Mouse (Mus musculus) intestine, embryonic 15.5 days (tissue): ENCODE measurements around the gene Gm15517. TPM values are rescaled to one million over a fixed set of nuclear protein-coding genes. Genes with fewer than 3 reads are reported as not detected.

Experiments used
- ATAC-seq: fragments of 200-750 bp; cut with Nextera tagmentation; 2 replicates; pipeline ENCODE4 v1.8.0; 2017; ENCODE audit warnings: moderate TSS enrichment, moderate library complexity
- H3K27ac ChIP-seq: fragments of 300-500 bp; sonication (generic); 2 replicates; pipeline ENCODE4 v1.5.1; 2015; ENCODE audit warnings: mild to moderate bottlenecking, inconsistent platforms
- H3K27me3 ChIP-seq: fragments of 300-500 bp; sonication (generic); replicated peaks from 2 replicates; pipeline ENCODE4 v1.6.1; 2015; ENCODE audit warnings: inconsistent platforms
- H3K36me3 ChIP-seq: fragments of 300-500 bp; sonication (generic); 2 replicates; pipeline ENCODE4 v1.6.1; 2015; ENCODE audit warnings: inconsistent platforms
- H3K4me1 ChIP-seq: fragments of 300-500 bp; sonication (generic); replicated peaks from 2 replicates; pipeline ENCODE4 v1.6.1; 2015; ENCODE audit warnings: inconsistent platforms
- H3K4me2 ChIP-seq: fragments of 300-500 bp; sonication (generic); replicated peaks from 2 replicates; pipeline ENCODE4 v1.6.1; 2015; ENCODE audit warnings: mild to moderate bottlenecking, inconsistent platforms
- H3K4me3 ChIP-seq: fragments of 300-500 bp; sonication (generic); replicated peaks from 2 replicates; pipeline ENCODE4 v1.5.1; 2015; ENCODE audit warnings: inconsistent platforms
- H3K9ac ChIP-seq: fragments of 300-500 bp; sonication (generic); 2 replicates; pipeline ENCODE4 v1.6.1; 2015; ENCODE audit warnings: inconsistent platforms
- H3K9me3 ChIP-seq: fragments of 300-500 bp; sonication (generic); 2 replicates; pipeline ENCODE4 v1.6.1; 2016; ENCODE audit warnings: inconsistent platforms
- WGBS: fragments of 180-500 bp; shearing (Covaris S2); methylation state at CpG from one replicate; pipeline ENCODE4 v1.1.7; 2015; 5-methylcytosine and 5-hydroxymethylcytosine counted together
- polyA plus RNA-seq: library from polyadenylated mRNA; unstranded; fragments of >200 nt; fragmentation: Nextera tagmentation; extraction: Ambion mirVana; gene quantifications from 2 replicates; pipeline ENCODE4 v1.2.1, GENCODE M21; 2015

Gene Gm15517
- polyA plus RNA-seq, 1 experiment from 2014 or later = not detected

- Histone ChIP-seq H3K4me2 (peak overlapping the region; percentile 79), H3K4me1 (peaks cover 16% of the 10 kb centered on the region; the same call in 1 of the 2 replicates), H3K36me3 (no peaks in the 10 kb centered on the region), H3K27me3 (peaks cover 8% of the 10 kb centered on the region; the same call in 1 of the 2 replicates), H3K4me3 (peak overlapping the region; percentile 68), H3K9ac (peak overlapping the region; percentile 87), H3K27ac (peak overlapping the region; percentile 95), H3K9me3 (no peaks in the 10 kb centered on the region)
- ATAC-seq = peak; percentile 24
- WGBS = under 1% methylated on average over 25 of the region's 25 CpGs
These were observed 43.2 kb downstream of the Gm15517 start for GRCm38 (mm10) chr7:44304463-44304774.

DNA sequence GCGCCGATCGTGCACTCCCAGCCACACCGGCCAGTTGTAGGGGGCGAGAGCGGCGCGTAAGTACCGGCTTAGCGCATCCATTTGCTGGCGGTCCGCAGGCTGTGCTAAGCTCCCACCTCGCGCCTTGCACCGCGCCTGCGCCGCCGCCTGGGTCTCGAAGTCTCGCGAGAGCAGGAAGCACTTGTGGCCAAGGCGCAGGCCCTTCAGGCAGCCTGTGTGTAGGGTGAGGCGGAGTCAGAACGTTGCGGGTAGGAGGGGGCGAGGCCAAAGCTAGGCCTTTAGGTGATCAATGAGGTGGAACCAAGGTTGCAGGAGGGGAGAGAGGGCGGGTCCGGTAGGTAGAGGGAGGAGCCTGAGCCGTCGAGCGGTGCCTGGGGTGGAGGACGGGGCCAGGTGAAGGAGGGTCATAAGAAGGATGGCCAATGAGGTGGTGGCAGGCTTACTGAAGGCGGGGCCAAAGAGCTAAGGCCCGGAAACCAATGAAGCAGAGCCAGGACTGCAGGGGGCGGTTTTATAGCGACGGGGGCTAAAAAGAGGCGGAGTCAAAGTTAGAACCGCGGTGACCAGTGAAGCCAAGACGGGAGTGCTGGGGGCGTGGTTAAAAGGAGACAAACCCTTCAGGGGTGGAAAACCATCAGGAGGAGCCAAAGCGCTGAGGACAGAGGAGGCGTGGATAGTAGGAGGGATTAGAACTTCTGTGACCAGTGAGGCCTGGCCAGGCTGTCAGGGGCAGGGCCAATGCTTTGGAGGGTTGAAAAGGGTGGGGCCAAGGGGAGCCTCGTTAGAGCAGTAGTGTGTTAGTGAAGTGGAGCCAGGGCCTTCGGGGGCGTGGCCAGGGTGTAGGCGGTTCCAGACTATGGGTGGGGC, 43.8 kb downstream of the Gm15517 start:
- H3K9ac ChIP-seq = peak overlapping the region; percentile 87
- H3K4me1 ChIP-seq = peaks cover 16% of the 10 kb centered on the region; the same call in 1 of the 2 replicates
- H3K27ac ChIP-seq = peak overlapping the region; percentile 95
- H3K9me3 ChIP-seq = no peaks in the 10 kb centered on the region
- peak overlapping the region; percentile 68 for H3K4me3 ChIP-seq
- peaks cover 8% of the 10 kb centered on the region; the same call in 1 of the 2 replicates for H3K27me3 ChIP-seq
- WGBS = under 1% methylated on average over 49 of the region's 49 CpGs
- peak; percentile 96 for ATAC-seq
- peak overlapping the region; percentile 79 for H3K4me2 ChIP-seq
- H3K36me3 ChIP-seq = no peaks in the 10 kb centered on the region

DNA sequence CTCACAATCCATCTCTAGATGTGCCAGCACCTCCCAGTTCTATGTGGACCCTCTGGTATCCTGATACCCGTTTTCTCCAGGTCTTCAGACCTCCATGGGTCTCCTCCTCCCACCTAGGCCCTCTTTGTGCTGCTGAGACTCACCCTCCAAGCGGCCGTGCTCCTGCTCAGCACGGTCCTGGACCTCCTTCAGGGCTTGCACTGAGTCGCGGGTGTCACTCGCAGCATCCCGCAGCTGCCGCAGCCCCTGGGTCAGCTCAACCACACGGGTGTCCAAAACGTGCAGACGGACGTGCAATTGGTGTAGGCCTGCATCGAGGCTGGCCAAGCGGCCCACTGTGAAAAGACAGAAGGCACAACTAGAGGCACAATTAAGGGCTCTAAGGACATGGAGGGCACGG, 44.4 kb downstream of the Gm15517 start:
- no peak for ATAC-seq
- no peaks in the 10 kb centered on the region for H3K36me3 ChIP-seq
- H3K27me3 ChIP-seq = peaks cover 13% of the 10 kb centered on the region; the same call in 1 of the 2 replicates
- peaks cover 22% of the 10 kb centered on the region for H3K4me1 ChIP-seq
- peak overlapping the region; percentile 39 for H3K27ac ChIP-seq
- peak overlapping the region; percentile 68 for H3K4me3 ChIP-seq
- H3K9ac ChIP-seq = no peak overlapping the region
- 12% methylated on average over 16 of the region's 16 CpGs for WGBS
- peak overlapping the region; percentile 79 for H3K4me2 ChIP-seq
- no peaks in the 10 kb centered on the region for H3K9me3 ChIP-seq

DNA sequence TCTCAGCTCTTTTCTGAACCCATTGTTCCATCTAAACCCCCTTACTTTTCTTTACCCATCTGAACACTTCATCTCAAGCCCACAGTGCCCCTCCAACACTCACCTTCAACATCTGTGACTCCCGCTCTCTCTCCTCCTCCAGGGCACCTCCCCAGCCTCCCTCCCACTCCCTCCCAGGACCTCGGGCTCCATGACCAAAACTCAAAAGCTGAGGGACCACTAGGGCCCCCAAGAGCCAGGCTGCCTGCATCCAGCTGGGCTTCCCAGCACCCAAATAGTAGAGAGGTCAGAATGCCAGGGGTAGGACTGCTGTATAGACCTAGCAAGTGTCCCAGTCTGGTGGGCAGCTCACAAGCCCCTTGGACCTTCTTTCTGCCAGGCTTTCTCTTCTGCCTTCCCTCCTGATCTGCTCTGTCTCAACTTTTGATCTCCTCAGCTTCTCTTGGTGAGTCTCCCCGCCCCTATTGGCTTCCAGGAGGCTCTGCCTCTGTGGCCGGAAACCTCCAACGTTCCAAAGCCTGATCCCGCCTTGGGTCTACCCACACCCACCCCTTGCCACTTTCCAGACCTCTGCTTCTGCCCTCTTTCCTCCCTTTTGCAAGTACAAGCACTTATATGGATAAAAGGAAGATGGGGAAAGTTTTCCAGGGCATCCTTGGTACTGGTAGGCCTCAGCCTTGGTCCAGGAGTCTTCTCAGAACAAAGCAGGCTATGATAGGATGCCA, 45.4 kb downstream of the Gm15517 start, which contains the start of gene Clec11a:
Gene Clec11a, minus strand, starts transcription at position 387 of the 725 bp plus-strand sequence.
- peak within 1 kb of the TSS; percentile 79 for H3K4me2 ChIP-seq
- peaks cover 20% of the 10 kb centered on the region; the same call in 1 of the 2 replicates for H3K27me3 ChIP-seq
- H3K36me3 ChIP-seq = no peaks in the 10 kb centered on the region
- peak within 1 kb of the TSS; percentile 68 for H3K4me3 ChIP-seq
- peak within 1 kb of the TSS; percentile 58 for H3K27ac ChIP-seq
- peaks cover 28% of the 10 kb centered on the region for H3K4me1 ChIP-seq
- ATAC-seq = no peak
- no peaks in the 10 kb centered on the region for H3K9me3 ChIP-seq
- WGBS = 54% methylated on average over 6 of the region's 6 CpGs
- no peak within 1 kb of the TSS for H3K9ac ChIP-seq

GRCm38 (mm10) chr7:44307261-44308020, 46.2 kb downstream of the Gm15517 start:
- Histone ChIP-seq H3K9me3 (no peaks in the 10 kb centered on the region), H3K36me3 (no peaks in the 10 kb centered on the region), H3K9ac (no peak overlapping the region), H3K4me1 (peaks cover 28% of the 10 kb centered on the region), H3K4me3 (no peak overlapping the region), H3K27me3 (peaks cover 24% of the 10 kb centered on the region; the same call in 1 of the 2 replicates), H3K27ac (peak overlapping the region; percentile 36; the same call in 1 of the 2 replicates), H3K4me2 (no peak overlapping the region)
- ATAC-seq = no peak
- WGBS = 30% methylated on average over 9 of the region's 9 CpGs

- no peak for ATAC-seq
- H3K4me2 ChIP-seq = peak within 1 kb of the TSS; percentile 98
- no peak within 1 kb of the TSS for H3K27ac ChIP-seq
- peaks cover 24% of the 10 kb centered on the region; the same call in 1 of the 2 replicates for H3K27me3 ChIP-seq
- H3K9ac ChIP-seq = peak within 1 kb of the TSS; percentile 50
- H3K4me3 ChIP-seq = peak within 1 kb of the TSS; percentile 46
- H3K9me3 ChIP-seq = no peaks in the 10 kb centered on the region
- H3K36me3 ChIP-seq = no peaks in the 10 kb centered on the region
- H3K4me1 ChIP-seq = peaks cover 26% of the 10 kb centered on the region
- 25% methylated on average over 9 of the region's 22 CpGs for WGBS
These were observed 48.4 kb downstream of the Gm15517 start, which contains the start of gene Shank1 for GRCm38 (mm10) chr7:44309475-44310284. Shank1 (plus strand) TSS chr7:44310253.

- Histone ChIP-seq H3K4me3 (peak overlapping the region; percentile 46), H3K4me2 (peak overlapping the region; percentile 98), H3K27me3 (peaks cover 24% of the 10 kb centered on the region; the same call in 1 of the 2 replicates), H3K4me1 (peaks cover 25% of the 10 kb centered on the region), H3K9ac (peak overlapping the region; percentile 50), H3K27ac (no peak overlapping the region), H3K36me3 (no peaks in the 10 kb centered on the region), H3K9me3 (no peaks in the 10 kb centered on the region)
- peak; percentile 14 for ATAC-seq
- under 1% methylated on average over 38 of the region's 40 CpGs for WGBS
These were observed 49.1 kb downstream of the Gm15517 start for GRCm38 (mm10) chr7:44310285-44310877.

DNA sequence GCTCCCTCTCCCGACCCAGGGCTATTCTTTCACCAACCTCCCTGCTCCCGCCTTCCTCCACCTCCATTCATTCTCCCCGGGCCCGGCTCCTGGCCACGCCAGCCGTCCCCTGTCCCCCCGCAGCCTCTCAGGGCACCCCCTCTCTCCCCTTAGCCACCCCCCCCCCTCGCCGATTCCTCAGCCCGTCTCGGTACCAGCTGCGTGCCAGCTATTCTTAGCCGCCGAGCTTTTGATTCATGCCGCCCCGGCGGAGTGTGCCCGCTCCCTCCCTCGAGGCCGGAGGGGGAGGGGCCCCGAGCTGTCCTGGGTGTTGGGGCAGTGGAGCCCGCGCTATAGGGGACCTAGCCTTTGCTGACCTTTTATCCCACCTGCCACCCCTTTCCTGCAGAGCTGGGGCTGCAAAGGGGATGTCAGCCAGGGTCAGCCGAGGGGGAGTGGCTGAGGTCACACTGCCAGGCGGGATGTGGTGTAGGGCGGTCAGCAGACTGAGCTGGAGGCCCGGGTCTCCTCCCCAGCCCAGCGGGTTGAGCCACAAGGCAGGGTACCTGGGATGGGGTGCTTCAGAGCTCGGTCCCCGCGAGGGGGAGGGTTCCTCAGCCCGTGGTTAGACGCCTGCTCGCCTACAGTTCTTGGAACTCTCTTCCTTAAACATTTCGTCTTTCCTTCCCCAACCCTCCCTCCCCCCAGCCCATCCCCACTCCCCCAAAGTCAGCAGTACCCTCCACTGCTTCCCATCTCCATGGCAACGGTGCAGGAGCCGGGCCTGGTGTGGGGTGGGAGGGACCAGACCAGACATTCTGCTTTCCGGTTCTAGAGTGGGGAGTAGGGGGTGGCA, 49.8 kb downstream of the Gm15517 start:
- 3% methylated on average over 37 of the region's 38 CpGs for WGBS
- Histone ChIP-seq H3K9me3 (no peaks in the 10 kb centered on the region), H3K9ac (peak overlapping the region; percentile 50), H3K27ac (no peak overlapping the region), H3K36me3 (no peaks in the 10 kb centered on the region), H3K4me1 (peaks cover 19% of the 10 kb centered on the region), H3K4me3 (peak overlapping the region; percentile 46), H3K27me3 (peaks cover 24% of the 10 kb centered on the region; the same call in 1 of the 2 replicates), H3K4me2 (peak overlapping the region; percentile 98)
- peak; percentile 35 for ATAC-seq
